Mouse (Mus musculus) hindbrain, embryonic 16.5 days (tissue): ENCODE results near the gene Gm28038. TPM values are rescaled to one million over a fixed set of nuclear protein-coding genes. Genes with fewer than 3 reads are reported as not detected.

ENCODE experiments used
- polyA plus RNA-seq: library from polyadenylated mRNA; unstranded; fragments of >200 nt; fragmentation: Nextera tagmentation; extraction: Ambion mirVana; gene quantifications from 2 replicates; pipeline ENCODE4 v1.2.1, GENCODE M21; 2015

Gm28038 gene
- polyA plus RNA-seq, 1 experiment from 2014 or later = not detected

Other genes starting within 250 kb of the Gm28038 start
- 76.4 and 78.1 TPM in 2 replicates for gene Wdr34, start 232.2 kb upstream of the Gm28038 start, polyA plus RNA-seq
- 284 and 285 TPM in 2 replicates for gene Set, start 223.7 kb upstream of the Gm28038 start, polyA plus RNA-seq
- gene Pkn3, start 203.4 kb upstream of the Gm28038 start, polyA plus RNA-seq = 1.6 and 2.1 TPM in 2 replicates
- gene Zdhhc12, start 187.4 kb upstream of the Gm28038 start, polyA plus RNA-seq = 31.3 and 32.2 TPM in 2 replicates
- gene Zer1, start 156.5 kb upstream of the Gm28038 start, polyA plus RNA-seq = 10.4 and 11.3 TPM in 2 replicates
- gene Tbc1d13, start 147.3 kb upstream of the Gm28038 start, polyA plus RNA-seq = 8.8 and 10.0 TPM in 2 replicates
- gene Endog, start 109.5 kb upstream of the Gm28038 start, polyA plus RNA-seq = 24.0 and 29.2 TPM in 2 replicates
- 71.2 and 72.4 TPM in 2 replicates for gene Spout1, start 102.6 kb upstream of the Gm28038 start, polyA plus RNA-seq
- gene Kyat1, start 75.2 kb upstream of the Gm28038 start, polyA plus RNA-seq = 14.8 and 15.2 TPM in 2 replicates
- 53.6 and 56.9 TPM in 2 replicates for gene Lrrc8a, start 43.3 kb upstream of the Gm28038 start, polyA plus RNA-seq
- 0.15 and 0.16 TPM in 2 replicates for gene Gm28035, start 40.5 kb upstream of the Gm28038 start, polyA plus RNA-seq
- 5.9 and 7.0 TPM in 2 replicates for gene Phyhd1, start 14.8 kb upstream of the Gm28038 start, polyA plus RNA-seq
- gene Dolk, start 5.3 kb downstream of the Gm28038 start, polyA plus RNA-seq = 44.9 and 45.8 TPM in 2 replicates
- gene Nup188, start 5.4 kb downstream of the Gm28038 start, polyA plus RNA-seq = 15.8 and 23.4 TPM in 2 replicates
- 208 and 221 TPM in 2 replicates for gene Sh3glb2, start 78.3 kb downstream of the Gm28038 start, polyA plus RNA-seq
- gene Miga2, start 83.2 kb downstream of the Gm28038 start, polyA plus RNA-seq = 38.2 and 39.7 TPM in 2 replicates
- gene Dolpp1, start 111.2 kb downstream of the Gm28038 start, polyA plus RNA-seq = 63.7 and 67.7 TPM in 2 replicates
- 25.4 and 30.8 TPM in 2 replicates for gene Crat, start 134.8 kb downstream of the Gm28038 start, polyA plus RNA-seq
- gene Ptpa, start 135.0 kb downstream of the Gm28038 start, polyA plus RNA-seq = 153 and 159 TPM in 2 replicates
- 1.2 and 1.4 TPM in 2 replicates for gene Ier5l, start 193.2 kb downstream of the Gm28038 start, polyA plus RNA-seq